Mouse (Mus musculus) intestine, postnatal 0 days (tissue): Measurements from ENCODE around the gene Map2k7. TPM values are rescaled to one million over a fixed set of nuclear protein-coding genes. Genes with fewer than 3 reads are reported as not detected.

Experiments
- ATAC-seq: fragments of 200-750 bp; cut with Nextera tagmentation; 2 replicates; pipeline ENCODE4 v1.8.0; 2017; ENCODE audit warnings: mild to moderate bottlenecking, moderate TSS enrichment, moderate library complexity
- H3K27ac ChIP-seq: fragments of 300-500 bp; sonication (generic); 2 replicates; pipeline ENCODE4 v1.5.1; 2014; ENCODE audit warnings: mild to moderate bottlenecking, low read depth, low read length, moderate library complexity
- H3K27me3 ChIP-seq: fragments of 300-500 bp; sonication (generic); replicated peaks from 2 replicates; pipeline ENCODE4 v1.6.1; 2014; ENCODE audit warnings: low read length, mixed read lengths; ENCODE audit not compliant: control insufficient read depth, insufficient read depth
- H3K36me3 ChIP-seq: fragments of 300-500 bp; sonication (generic); 2 replicates; pipeline ENCODE4 v1.6.1; 2014; ENCODE audit warnings: mild to moderate bottlenecking, moderate library complexity; ENCODE audit not compliant: control insufficient read depth, insufficient read depth
- H3K4me1 ChIP-seq: fragments of 300-500 bp; sonication (generic); replicated peaks from 2 replicates; pipeline ENCODE4 v1.6.1; 2014; ENCODE audit warnings: antibody characterized with exemption, low read length, mixed read lengths; ENCODE audit not compliant: control insufficient read depth, insufficient read depth
- H3K4me2 ChIP-seq: fragments of 300-500 bp; sonication (generic); replicated peaks from 2 replicates; pipeline ENCODE4 v1.6.1; 2014; ENCODE audit warnings: low read depth, mild to moderate bottlenecking, moderate library complexity
- H3K4me3 ChIP-seq: fragments of 300-500 bp; sonication (generic); 2 replicates; pipeline ENCODE4 v1.5.1; 2014; ENCODE audit warnings: low read depth, low read length
- H3K9ac ChIP-seq: fragments of 300-500 bp; sonication (generic); 2 replicates; pipeline ENCODE4 v1.6.1; 2014; ENCODE audit warnings: mild to moderate bottlenecking, low read depth, low read length
- H3K9me3 ChIP-seq: fragments of 300-500 bp; sonication (generic); 2 replicates; pipeline ENCODE4 v1.6.1; 2016; ENCODE audit warnings: mixed run types; ENCODE audit not compliant: control insufficient read depth
- CTCF ChIP-seq: sonication (generic); IDR thresholded peaks from 2 replicates; pipeline ENCODE4 v1.5.1; 2016; ENCODE audit warnings: low read depth, mild to moderate bottlenecking, control low read depth, antibody characterized with exemption, moderate library complexity
- WGBS: fragments of 180-500 bp; shearing (Covaris S2); extraction: QIAGEN DNeasy Blood & Tissue Kit; methylation state at CpG from one replicate; pipeline ENCODE4 v1.1.7; 2014; 5-methylcytosine and 5-hydroxymethylcytosine counted together
- polyA plus RNA-seq: library from polyadenylated mRNA; unstranded; fragments of >200 nt; fragmentation: Nextera tagmentation; extraction: Ambion mirVana; gene quantifications from 2 replicates; pipeline ENCODE4 v1.2.1, GENCODE M21; 2015

Map2k7 gene
- polyA plus RNA-seq, 1 experiment from 2014 or later, result 14.3 TPM

GRCm38 (mm10) chr8:4230612-4231351 is 7.8 kb upstream of the Map2k7 start:
- Histone ChIP-seq H3K4me3 (no peak overlapping the region), H3K9me3 (no peaks in the 10 kb centered on the region), H3K9ac (no peak overlapping the region), H3K4me1 (no peaks in the 10 kb centered on the region; the same call in 1 of the 2 replicates), H3K27ac (peak overlapping the region; percentile 47; the same call in 1 of the 2 replicates), H3K36me3 (no peaks in the 10 kb centered on the region), H3K27me3 (no peaks in the 10 kb centered on the region), H3K4me2 (no peak overlapping the region)
- no peak for TF ChIP-seq CTCF
- WGBS, result 39% methylated on average over 10 of the region's 10 CpGs
- peak; percentile 80 for ATAC-seq

- peak overlapping the region; percentile 87 for H3K27ac ChIP-seq
- H3K4me1 ChIP-seq, result peaks cover 10% of the 10 kb centered on the region; the same call in 1 of the 2 replicates
- 14% methylated on average over 15 of the region's 15 CpGs for WGBS
- no peaks in the 10 kb centered on the region for H3K9me3 ChIP-seq
- TF ChIP-seq CTCF, result no peak
- peak overlapping the region; percentile 73 for H3K9ac ChIP-seq
- H3K4me2 ChIP-seq, result peak overlapping the region; percentile 75
- ATAC-seq, result no peak; the same call in 1 of the 2 replicates
- H3K36me3 ChIP-seq, result peaks cover 9% of the 10 kb centered on the region
- H3K4me3 ChIP-seq, result peak overlapping the region; percentile 79
- no peaks in the 10 kb centered on the region for H3K27me3 ChIP-seq
Measured at GRCm38 (mm10) chr8:4237814-4238433, 616 bp upstream of the Map2k7 start.

- Histone ChIP-seq H3K4me2 (peak overlapping the region; percentile 75), H3K9me3 (no peaks in the 10 kb centered on the region), H3K9ac (peak overlapping the region; percentile 73), H3K27ac (peak overlapping the region; percentile 87), H3K4me1 (peaks cover 10% of the 10 kb centered on the region; the same call in 1 of the 2 replicates), H3K27me3 (no peaks in the 10 kb centered on the region), H3K36me3 (peaks cover 23% of the 10 kb centered on the region), H3K4me3 (peak overlapping the region; percentile 79)
- peak; percentile 26 for ATAC-seq
- no peak for TF ChIP-seq CTCF
- 9% methylated on average over 19 of the region's 19 CpGs for WGBS
Measured at GRCm38 (mm10) chr8:4239193-4239890, 802 bp downstream of the Map2k7 start.

GRCm38 (mm10) chr8:4245061-4245460 is 6.5 kb downstream of the Map2k7 start:
- Histone ChIP-seq H3K4me2 (no peak overlapping the region), H3K36me3 (peaks cover 63% of the 10 kb centered on the region), H3K4me1 (peaks cover 2% of the 10 kb centered on the region; the same call in 1 of the 2 replicates), H3K27ac (no peak overlapping the region), H3K9me3 (no peaks in the 10 kb centered on the region), H3K27me3 (no peaks in the 10 kb centered on the region), H3K4me3 (no peak overlapping the region), H3K9ac (no peak overlapping the region)
- WGBS, result 96% methylated on average over 5 of the region's 5 CpGs
- no peak for ATAC-seq
- TF ChIP-seq CTCF, result no peak

- no peaks in the 10 kb centered on the region for H3K4me1 ChIP-seq
- H3K4me2 ChIP-seq, result no peak overlapping the region
- ATAC-seq, result no peak
- H3K4me3 ChIP-seq, result no peak overlapping the region
- H3K27me3 ChIP-seq, result no peaks in the 10 kb centered on the region
- 88% methylated on average over 12 of the region's 13 CpGs for WGBS
- TF ChIP-seq CTCF, result no peak
- no peak overlapping the region; the same call in 1 of the 2 replicates for H3K9ac ChIP-seq
- H3K9me3 ChIP-seq, result no peaks in the 10 kb centered on the region
- peaks cover 60% of the 10 kb centered on the region for H3K36me3 ChIP-seq
- H3K27ac ChIP-seq, result no peak overlapping the region
Measured at GRCm38 (mm10) chr8:4245737-4246136, 7.2 kb downstream of the Map2k7 start.

GRCm38 (mm10) chr8:4247241-4247640 is 8.7 kb downstream of the Map2k7 start:
- no peak overlapping the region for H3K4me2 ChIP-seq
- H3K4me1 ChIP-seq, result no peaks in the 10 kb centered on the region
- TF ChIP-seq CTCF, result no peak
- no peaks in the 10 kb centered on the region for H3K27me3 ChIP-seq
- no peak overlapping the region; the same call in 1 of the 2 replicates for H3K27ac ChIP-seq
- H3K36me3 ChIP-seq, result peaks cover 60% of the 10 kb centered on the region
- no peak overlapping the region for H3K4me3 ChIP-seq
- ATAC-seq, result no peak
- WGBS, result 82% methylated on average over 8 of the region's 8 CpGs
- no peaks in the 10 kb centered on the region for H3K9me3 ChIP-seq
- no peak overlapping the region for H3K9ac ChIP-seq
